Comparison of ENCODE assay signal across 8 mouse cellular contexts in genomic region chr3:27861601-27862000, GRCm38 (mm10). TPM values are rescaled to one million over a fixed set of nuclear protein-coding genes. Genes with fewer than 3 reads are reported as not detected.
DNase-seq lines count a peak whose midpoint lies in the region; ATAC-seq lines count a peak whose summit lies in the region.
"Had no signal": no experiment of that assay in that cellular context is flagged by ENCODE, and none has a peak within 500 bp of the region (broad histone marks: within the 10 kb centered on the region; RNA-seq: fewer than 3 reads in every experiment).

No protein-coding gene starts in this region.

- no peak overlapping the region for H3K9ac ChIP-seq in heart, embryonic 12.5 days

- no peak for ATAC-seq in heart, embryonic 12.5 days (ENCODE audit: insufficient number of reproducible peaks, low FRiP score)

- WGBS in heart, embryonic 12.5 days: 50% methylated on average over 6 of the region's 6 CpGs

- H3K4me1 ChIP-seq in heart, embryonic 12.5 days (replicated peaks): peaks cover 60% of the 10 kb centered on the region

- DNase-seq in urinary bladder, adult 18-20 months (ENCODE audit: low spot score in 2 of 2): peak; percentile 54 to 74
- DNase-seq in urinary bladder, postnatal 10 days (ENCODE audit: low spot score): no peak
- peak; percentile 43 to 63 for DNase-seq in cerebellum, postnatal 25 days
- peak; percentile 18 for DNase-seq in layer of hippocampus, adult 9-11 months
- DNase-seq in right cerebral cortex, postnatal 10 days (ENCODE audit: low spot score in 2 of 2): peak; percentile 57 to 68
- DNase-seq in embryo, embryonic 11 days: no peak

- no peak overlapping the region for H3K4me2 ChIP-seq in heart, embryonic 12.5 days

- no peaks in the 10 kb centered on the region for H3K9me3 ChIP-seq in heart, embryonic 12.5 days (replicated peaks)

- H3K27ac ChIP-seq in heart, embryonic 12.5 days (ENCODE audit: poor library complexity, severe bottlenecking): peak overlapping the region; percentile 94

- H3K36me3 ChIP-seq in heart, embryonic 12.5 days: no peaks in the 10 kb centered on the region

- H3K4me3 ChIP-seq in heart, embryonic 12.5 days: no peak overlapping the region

- H3K27me3 ChIP-seq in heart, embryonic 12.5 days (replicated peaks): no peaks in the 10 kb centered on the region

RNA-seq across cellular contexts. Expression of gene Tmem212, which starts 34.6 kb away (rescaled TPM):
- not detected in 2 replicates for polyA plus RNA-seq in heart, embryonic 12.5 days (2016; fragmentation: Nextera tagmentation; extraction: Ambion mirVana)
- polyA plus RNA-seq: neural tube, embryonic 11.5 days had no signal

Comparison
In these comparisons a context has a peak if more than half of its experiments do, and no peak if none do; other contexts are left out.
1. DNase-seq: peak in urinary bladder, adult 18-20 months (2 of 2), cerebellum, postnatal 25 days (2 of 2), layer of hippocampus, adult 9-11 months (single experiment) and right cerebral cortex, postnatal 10 days (2 of 2); none in urinary bladder, postnatal 10 days (single experiment) and embryo, embryonic 11 days (single experiment).